Mouse (Mus musculus) embryo, embryonic 9.5 days (tissue): ENCODE data around the gene Gm49345.
"Not testable (repeated sequence)": the region's sequence is repeated elsewhere in the genome, so short reads cannot be mapped to it uniquely, and the experiment has no call there.

Experiments
- DNase-seq: peaks from one replicate; pipeline ENCODE4 v3.0.0-alpha.2; 2017; ENCODE audit errors: extremely low spot score

Gene Gm49345

GRCm38 (mm10) chr13:67637294-67638007, at the start of gene Gm49345, which contains the start of gene Zfp729a:
Gene Gm49345, minus strand, starts transcription at chr13:67637769.
Gene Zfp729a, minus strand, starts transcription at chr13:67637791.
- DNase-seq, result peak; percentile 83

DNA sequence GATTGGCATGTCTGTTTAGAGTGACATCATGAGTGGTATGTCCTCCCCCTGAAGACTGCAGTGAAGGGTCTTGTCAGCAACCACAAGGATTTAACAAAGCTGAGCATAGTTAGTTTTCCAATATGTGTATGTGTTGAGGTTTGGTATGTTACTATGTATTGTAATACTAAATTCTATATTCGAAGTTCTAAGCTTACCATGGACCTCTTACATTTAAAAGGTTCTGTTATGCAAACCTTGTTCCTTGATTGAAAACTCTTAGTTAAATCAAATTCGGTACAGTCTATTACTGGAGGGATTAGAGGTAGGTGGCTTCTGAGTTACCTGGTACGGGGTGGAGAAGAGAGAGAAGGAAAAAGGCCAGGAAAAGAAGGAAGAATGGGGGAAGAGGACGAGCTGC, 49.4 kb upstream of the Gm49345 start, which contains the start of gene Zfp738:
Gene Zfp738, minus strand, starts transcription at position 101 of the 400 bp plus-strand sequence.
- no peak for DNase-seq

- not testable (repeated sequence) for DNase-seq
Observed at GRCm38 (mm10) chr13:67683841-67684240, 46.3 kb upstream of the Gm49345 start.

DNA sequence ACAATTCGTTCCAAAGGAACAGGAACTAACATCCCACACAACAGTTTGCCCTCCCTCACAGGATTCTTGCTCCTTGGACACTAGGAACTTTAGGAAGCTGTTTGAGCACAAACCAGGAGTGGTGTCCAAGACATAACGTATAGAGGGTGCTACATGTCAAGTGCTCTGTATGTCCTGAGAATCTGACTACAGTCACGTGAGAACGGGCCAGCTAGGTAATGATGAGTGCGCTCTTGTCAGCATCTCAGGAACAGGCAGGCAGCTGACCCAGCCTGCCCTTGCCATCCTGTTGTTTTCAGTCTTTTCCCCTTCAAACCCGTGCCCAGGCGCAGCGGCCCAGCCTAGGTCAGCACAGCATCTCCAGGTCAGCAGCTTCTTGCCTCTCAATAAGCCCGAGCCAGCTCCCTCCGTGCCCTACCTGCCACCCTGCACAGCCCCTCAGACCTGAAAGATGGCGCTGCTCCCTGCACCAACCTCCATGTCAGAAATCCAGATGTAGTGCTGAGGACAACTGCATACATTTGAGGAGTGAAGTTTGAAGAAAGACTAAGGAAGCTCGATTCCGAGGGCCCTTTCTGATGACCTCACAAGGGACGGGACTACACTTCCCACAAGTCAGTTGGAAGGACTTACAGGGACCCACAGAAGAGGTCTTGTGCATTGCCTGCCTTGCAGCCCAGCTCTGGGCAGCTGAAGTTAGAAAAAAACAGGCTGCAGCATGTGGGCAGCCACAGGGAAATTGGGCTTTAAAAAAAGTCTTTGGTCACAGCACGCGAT, 45.6 kb upstream of the Gm49345 start:
- peak; percentile 80 for DNase-seq

DNA sequence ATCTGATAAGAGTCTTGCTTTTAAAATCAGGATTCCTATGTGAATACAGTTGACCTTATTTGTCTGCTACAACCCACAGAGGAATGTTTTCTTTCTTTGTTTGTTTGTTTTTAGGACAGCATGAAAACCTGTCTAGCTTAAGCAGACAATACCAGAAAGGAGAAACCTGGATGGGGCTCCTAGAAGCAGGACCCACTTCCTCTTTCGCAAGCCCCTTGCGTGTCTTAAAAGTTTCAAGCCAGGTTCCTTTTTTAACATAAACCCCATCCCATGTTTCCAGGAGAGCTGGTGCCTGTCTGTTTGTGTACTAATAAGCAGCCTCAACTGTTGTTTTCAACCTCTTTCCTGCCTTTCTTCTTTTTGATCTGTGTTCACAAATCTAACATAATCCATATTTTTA, 37.3 kb upstream of the Gm49345 start:
- no peak for DNase-seq

GRCm38 (mm10) chr13:67652496-67652895, 14.9 kb upstream of the Gm49345 start:
- DNase-seq, result no peak

DNA sequence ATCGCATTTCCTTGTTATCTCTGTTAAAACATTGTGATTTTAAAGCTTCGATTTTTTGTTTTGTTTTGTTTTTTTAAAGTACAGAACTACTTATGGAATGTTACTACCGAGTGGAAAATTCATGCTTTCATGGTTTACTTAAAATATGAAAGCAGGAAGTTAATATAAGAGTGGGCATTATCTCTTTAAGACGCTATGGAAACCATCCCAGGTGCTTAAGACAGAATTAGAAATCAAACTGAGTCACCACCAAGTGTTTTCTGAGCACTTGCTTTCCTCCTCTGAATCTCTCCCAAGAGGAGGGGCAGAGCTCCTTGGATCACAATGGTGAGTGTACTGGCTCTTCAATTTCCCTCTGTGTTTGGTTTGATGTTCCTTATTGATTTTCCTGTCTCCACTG, 27.5 kb downstream of the Gm49345 start:
- no peak for DNase-seq

DNA sequence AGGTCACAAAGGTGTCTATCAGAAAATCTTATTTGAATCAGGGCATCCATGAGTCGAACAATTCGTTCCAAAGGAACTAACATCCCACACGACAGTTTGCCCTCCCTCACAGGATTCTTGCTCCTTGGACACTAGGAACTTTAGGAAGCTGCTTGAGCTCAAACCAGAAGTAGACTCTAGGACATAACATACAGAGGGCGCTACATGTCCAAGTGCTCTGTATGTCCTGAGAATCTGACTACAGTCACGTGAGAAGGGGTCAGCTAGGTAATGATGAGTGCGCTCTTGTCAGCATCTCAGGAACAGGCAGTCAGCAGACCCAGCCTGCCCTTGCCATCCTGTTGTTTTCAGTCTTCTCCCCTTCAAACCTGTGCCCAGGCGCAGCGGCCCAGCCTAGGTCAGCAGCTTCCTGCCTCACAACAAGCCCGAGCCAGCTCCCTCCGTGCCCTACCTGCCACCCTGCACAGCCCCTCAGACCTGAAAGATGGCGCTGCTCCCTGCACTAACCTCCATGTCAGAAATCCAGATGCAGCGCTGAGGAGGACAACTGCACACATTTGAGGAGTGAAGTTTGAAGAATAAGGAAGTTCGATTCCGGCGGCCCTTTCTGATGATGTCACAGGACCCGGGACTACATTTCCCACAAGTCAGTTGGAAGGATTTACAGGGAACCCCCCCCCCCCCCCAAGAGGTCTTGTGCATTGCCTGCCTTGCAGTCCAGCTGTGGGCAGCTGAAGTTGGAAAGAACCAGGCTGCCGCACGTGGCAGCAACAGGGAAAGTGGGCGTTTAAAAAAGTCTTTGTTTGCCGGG, 28.3 kb downstream of the Gm49345 start, which contains the start of gene Zfp729b:
Gene Zfp729b, minus strand, starts transcription at position 642 of the 811 bp plus-strand sequence.
- peak; percentile 88 for DNase-seq

GRCm38 (mm10) chr13:67572591-67573189, 64.9 kb downstream of the Gm49345 start:
- no peak for DNase-seq

DNA sequence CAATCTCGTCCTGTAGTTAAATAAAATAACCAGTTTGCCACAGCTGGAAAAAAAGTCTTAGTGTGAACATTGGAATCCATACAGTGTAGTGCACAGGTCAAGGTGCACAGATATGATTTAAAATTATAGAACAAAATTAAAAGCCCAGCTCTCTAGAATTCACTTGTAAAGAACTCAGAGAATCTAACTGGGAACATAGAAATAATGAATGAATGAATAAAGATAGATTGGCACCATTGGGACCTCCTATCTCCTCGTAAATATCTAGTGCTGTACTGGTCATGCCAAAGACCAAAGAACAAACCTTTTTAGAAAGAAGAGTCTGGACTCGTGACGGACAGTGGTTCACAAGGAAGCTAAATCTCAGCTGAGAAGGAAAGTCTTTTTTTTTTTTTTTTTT, 83.8 kb downstream of the Gm49345 start, which contains the start of gene Zfp748:
Gene Zfp748, minus strand, starts transcription at position 101 of the 400 bp plus-strand sequence.
- no peak for DNase-seq

DNA sequence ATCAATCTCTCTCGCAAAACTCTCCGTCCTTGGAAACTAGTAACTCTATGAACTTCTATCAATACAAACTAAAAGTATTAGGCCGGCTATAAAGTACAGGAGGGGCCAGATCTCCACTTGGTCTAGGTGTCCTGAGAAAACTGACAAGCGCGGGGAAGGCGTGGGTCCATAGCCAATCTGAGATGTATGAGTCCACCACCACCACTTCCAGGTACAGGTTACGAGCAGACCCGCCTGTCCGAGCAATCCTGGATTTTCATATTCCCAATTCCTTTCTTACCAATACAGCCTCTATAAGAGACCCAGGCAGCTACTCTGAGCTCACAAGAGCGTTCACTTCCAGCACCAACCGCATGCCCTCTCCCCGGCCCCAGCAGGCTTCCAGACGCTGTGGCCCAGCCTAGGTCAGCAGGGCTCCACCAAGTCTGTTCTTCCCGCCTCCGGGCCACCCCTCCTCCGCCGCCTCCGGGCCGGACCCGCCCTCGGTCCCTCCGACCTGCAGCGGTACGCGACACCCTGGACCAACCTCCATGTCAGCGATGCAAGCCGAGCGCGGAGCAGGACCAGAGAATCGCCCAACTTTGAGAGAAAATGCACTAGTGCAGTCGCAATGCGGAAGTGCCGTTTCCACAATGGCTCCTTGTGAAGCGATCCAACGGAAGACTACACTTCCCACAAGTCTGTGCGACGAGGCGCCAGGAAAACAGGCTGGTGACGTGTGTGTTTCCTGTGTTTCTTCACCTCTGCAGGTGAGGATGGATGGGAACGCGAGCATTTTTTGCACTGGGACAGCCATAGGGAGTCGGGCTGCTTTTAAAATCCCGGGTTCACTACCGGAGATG, 84.8 kb downstream of the Gm49345 start:
- peak; percentile 88 for DNase-seq

DNA sequence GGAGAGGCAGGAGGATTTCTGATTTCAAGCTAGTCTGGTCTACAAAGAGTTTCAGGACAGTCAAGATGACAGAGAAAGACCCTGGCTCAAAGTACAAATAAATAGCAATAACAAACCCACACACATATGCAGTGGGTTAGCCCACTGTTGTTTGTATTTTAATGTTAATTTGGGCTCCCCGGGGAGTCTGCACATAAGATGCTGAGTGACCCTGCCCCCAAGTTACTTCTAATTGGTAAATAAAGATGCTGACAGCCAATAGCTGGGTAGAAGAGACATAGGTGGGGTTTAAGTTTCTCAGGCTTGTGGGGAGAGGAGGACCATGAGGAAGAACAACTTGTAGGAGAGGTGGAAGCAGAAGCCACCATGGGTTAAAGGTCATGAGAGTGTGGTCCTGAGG, 91.6 kb downstream of the Gm49345 start:
- no peak for DNase-seq
